Mouse (Mus musculus) cerebellum, adult 11 months (tissue): ENCODE data around the gene Snx15.
A peak's percentile ranks its signal among the peaks of the same experiment; 100 is the strongest.
"Not testable (repeated sequence)": the region's sequence is repeated elsewhere in the genome, so short reads cannot be mapped to it uniquely, and the experiment has no call there.

Source experiments
- DNase-seq: peaks from one replicate; pipeline ENCODE4 v3.0.0; 2022

The Snx15 gene

DNA sequence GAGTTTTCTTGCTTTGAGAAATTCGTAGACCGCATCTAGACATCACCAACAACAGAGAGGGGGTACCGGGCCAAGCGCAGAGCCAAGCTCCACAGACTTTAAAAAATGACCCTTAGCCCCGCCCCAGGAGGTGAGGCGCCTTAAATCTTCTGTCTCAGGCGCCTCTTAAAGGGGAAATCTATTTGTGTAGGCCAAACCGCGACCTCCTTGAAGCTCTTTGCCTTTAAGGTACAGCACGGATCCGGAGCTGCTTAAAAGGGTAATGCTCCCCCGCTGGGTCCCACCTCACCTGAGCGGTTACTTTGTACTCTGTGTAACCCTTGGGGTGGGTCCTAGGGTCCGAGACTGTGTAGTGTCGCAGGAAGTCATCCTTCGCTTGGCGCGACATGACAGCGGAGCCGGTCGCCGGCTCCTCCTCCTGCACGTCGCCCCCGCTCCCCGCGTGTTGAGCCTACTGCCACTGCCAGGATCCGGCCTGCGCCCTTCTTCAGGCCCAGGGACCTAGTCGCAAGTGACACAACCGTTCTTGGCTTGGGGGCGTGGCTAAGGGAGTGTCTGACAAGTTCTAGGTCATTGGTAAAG lies at the start of gene Snx15:
TSS of gene Snx15 (minus strand) at position 545 of the 582 bp plus-strand sequence.
- peak; percentile 96 for DNase-seq

DNA sequence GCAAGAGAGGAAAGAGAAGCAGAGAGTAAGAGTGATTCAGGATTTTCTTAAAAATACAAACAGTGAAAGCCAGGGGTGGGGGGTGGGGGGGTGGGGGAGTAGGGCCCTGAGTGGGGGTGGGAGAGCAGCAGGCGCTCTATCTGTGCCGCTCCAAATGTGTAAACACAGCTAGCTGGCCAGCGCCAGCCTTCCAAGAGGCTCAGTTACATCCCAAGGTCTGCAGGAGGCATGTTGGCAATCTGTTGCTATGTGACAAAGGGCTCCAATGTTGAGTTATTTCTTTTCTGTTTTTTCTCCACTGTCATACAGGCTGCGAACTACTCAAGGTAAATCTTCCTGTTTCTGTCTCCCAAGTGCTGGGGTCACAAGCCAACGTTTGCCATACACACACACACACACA lies 46.7 kb upstream of the Snx15 start:
- no peak for DNase-seq

DNA sequence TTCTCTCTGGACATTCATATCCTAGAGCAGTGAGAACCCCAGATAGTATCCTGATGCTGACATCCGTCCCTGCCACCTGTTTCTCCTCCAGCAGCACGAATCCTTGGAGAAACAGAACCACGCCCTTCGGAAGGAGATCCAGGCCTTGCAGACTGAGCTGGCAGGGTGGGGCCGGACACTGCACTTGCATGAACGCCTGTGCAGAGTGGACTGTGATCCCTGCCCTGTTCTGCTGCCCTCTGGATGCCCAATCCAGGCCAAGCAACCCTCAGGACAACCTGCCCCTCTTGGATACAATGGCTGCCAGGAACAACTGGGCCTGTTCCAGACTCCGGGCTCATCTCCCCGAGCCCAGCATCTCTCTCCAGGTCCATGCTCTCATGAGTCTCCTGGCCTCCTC lies 43.1 kb upstream of the Snx15 start:
- DNase-seq, result no peak

DNA sequence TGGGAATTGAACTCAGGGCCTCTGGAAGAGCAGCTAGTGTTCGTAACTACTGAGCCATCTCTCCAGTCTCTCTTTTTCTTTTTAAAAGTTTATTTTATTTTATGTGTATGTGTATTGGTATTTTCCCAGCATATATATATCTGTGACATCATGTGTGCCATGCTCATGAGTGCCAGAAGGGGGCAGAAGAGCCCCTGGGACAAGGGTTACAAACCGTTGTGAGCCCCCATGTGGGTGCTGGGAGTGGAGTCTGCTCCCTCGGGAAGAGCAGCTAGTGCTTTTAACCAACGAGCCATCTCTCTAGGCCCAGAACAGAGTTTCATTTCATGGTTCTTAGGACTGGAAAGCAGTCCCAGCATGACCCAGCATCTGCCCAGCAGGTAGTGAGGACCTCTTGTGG lies 38.6 kb upstream of the Snx15 start:
- DNase-seq, result no peak

DNA sequence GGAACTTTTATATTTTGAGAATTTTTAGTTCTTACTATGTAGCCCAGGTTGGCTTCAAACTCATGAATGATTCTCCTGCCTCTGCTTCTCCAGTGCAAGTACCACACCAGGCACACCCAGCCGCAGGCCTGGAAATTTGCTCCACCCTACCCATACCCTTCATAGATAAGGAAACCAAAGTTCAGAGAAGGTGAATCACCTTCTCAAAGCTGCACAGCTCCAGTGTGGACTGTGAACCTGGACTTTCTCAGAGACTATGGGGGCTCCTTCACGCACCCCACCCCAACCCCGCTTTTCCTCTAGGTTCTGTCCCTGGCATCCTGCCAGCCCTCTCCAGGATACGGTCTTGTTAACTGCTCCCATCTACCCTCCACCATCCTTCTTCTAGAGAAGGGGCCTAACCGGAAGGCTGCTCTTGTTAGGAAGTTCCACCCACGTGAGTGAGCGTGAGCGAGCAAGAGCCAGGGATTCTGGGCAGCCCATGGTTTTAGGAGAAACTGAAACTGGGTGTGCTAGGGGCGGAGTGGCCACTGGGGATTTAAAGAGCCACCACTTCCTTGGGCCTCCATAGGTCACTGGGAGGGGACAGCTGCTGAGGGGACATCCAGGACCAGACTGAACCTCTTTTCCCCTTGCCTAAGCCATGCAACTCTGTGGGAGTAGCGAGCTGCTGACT lies 35.9 kb upstream of the Snx15 start:
- DNase-seq, result no peak

DNA sequence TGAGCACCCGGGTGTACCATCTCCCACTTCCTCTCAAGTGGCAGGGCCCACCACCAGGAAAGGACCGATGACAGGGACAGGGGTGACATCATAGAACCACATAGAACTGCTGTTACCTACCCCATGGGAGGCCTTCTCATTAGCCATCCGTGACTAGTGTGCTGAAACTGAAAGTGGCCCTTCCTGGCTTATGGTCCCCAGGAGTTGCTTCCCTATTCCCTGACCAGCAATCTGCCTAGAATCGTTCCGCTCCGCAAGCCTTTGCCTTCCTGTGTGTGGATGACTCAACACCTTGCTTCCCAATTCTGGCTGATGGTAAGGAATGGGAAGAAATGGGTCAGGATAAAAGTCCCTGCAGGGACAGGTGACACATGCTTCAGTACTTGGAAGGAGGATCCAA lies 29.1 kb upstream of the Snx15 start:
- DNase-seq, result peak; percentile 20

DNA sequence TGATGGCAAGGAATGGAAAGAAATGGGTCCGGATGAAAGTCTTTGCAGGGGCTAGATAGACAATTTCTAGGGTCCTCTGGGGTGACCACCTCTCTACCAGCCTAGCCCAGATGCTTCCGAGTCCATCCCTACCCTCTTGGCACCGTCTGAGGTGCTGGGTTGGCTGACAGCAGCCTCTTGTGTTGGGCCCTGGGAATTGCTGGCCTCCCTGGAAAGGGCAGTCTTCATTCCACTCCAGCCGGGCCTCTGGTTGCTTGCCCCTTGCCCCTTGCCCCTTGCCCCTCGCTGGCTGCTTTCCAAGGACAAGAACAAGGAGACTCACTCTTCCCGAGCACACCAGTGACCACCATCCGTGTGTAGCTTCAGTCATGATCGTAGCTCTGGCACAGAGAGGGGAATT lies 28.3 kb upstream of the Snx15 start:
- no peak for DNase-seq

DNA sequence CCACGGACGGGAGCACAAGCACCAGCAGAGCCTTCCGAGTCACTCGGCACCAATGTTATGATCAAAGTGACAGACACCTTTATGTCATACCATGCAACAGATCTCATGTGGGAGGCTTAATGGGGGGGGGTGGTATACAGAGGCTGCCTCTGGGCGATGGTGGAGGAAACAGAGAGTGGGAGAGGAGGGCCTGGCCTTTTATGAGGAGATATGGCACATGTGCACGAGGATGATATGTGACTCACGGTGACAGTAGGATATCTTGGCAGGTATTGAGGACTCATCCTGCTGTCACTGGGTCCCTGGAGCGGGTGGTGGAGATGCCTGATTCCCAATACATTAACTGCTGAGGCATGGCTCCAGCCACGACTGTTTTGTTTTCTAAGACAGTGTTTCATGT lies 27.1 kb upstream of the Snx15 start:
- no peak for DNase-seq

DNA sequence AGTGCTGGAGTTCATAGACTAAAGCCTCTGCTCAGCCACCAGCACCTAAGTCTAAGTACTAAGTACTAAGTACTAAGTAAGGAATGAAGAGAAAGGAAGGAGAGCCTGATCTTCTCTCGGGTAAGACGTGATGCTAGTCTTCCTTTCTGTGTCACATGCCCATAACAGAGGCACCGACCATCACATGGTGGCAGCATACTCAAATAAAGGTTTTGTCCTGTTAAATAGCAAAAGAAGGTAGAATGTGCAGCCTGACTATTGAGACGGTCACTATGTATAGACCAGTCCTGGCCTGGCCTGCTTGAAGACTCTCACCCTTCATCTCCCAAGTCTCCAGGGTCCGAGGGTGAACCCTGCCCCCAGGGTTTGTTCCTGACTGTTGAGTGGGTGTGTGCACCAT lies 16.7 kb upstream of the Snx15 start:
- DNase-seq, result no peak

DNA sequence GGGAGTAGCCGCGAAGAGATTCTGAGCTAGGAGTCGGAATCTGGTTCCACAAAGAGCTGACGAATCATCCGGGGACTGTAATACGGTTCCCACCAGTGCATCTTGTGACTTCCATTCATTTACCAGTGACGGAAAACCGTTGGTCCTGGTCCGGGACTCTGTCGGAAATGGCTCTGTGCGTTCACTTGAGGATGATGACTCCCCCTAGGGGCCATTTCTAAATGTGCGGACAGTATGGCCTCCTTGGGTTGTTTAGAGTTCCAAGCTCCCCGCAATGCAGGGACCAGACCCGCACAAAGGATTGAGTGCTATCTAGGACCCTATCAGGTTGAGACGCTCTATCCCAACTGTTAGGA lies 13.3 kb upstream of the Snx15 start, which contains the start of gene Arl2:
TSS of gene Arl2 (minus strand) at position 155 of the 356 bp plus-strand sequence.
- DNase-seq, result peak; percentile 77

DNA sequence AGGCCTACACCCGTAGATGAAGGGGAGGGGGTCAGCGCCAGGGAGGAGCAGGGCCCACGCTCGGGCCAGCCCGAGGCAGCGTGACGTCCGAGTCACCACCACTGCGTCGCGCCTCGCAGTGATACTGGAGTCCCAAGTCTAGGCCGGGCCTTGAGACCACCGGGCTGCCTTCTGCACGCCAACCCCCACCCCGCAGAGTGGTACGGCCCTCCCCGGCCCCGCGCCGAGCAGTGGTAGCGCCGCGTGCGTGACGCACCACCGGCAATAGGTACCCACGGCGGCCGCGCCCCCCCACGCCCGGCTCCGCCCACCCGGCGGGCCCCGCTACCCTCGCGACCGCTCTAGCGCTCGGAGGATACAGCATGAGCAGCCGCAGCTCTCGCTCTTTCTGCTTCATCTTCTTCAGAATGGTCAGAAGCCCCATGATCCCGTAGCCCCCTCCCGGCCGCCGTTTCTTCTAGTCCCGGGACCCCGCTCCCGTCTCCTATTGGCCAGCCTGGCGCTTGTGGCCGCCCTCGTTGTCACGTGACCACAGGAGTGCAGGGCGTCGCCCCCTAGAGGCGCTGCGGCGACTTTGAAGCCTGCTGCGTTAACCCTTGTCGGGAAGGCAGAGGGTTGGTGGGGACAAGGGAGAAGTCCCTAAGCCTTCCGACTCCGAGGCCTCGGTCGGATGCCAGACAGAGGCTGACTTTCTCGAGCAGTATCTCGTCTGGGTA lies 12.7 kb upstream of the Snx15 start, which contains the start of gene Batf2:
TSS of gene Batf2 (plus strand) at position 306 of the 716 bp plus-strand sequence.
- peak; percentile 91 for DNase-seq

DNA sequence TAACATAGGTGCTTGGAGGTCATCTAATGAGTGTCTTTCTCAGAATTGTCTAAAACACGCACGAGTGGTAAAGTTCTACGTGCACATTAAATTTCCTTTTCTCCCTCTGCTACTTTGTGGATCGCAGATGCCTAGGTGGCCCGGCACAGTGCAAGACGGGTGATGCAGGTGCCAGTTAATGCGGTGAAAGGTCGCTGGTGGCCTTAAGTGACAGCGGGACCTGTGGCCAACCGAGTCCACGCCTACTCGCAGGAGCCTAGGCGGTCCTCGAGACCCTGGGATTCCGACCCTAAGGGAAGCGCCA lies 12.2 kb upstream of the Snx15 start:
- DNase-seq, result no peak

DNA sequence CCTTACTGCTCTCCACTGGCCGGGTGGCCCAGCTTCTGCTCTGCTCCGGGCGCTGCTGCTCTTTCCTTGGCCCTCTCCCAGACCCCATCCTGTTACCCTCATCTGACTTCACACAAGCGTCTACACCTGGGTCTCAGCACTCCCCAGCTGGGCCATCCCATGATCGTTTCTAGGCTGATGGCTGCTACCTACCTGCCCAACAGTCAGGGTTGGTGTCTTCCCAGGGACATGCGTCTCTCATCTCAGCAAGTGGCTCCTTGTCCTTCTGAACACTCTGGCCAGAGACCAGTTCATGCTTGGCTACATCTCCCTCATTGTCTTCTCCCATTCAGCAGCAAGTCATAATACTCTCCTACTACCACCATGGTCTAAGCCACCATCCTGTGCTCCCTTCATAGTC lies 11.6 kb upstream of the Snx15 start:
- peak; percentile 44 for DNase-seq

DNA sequence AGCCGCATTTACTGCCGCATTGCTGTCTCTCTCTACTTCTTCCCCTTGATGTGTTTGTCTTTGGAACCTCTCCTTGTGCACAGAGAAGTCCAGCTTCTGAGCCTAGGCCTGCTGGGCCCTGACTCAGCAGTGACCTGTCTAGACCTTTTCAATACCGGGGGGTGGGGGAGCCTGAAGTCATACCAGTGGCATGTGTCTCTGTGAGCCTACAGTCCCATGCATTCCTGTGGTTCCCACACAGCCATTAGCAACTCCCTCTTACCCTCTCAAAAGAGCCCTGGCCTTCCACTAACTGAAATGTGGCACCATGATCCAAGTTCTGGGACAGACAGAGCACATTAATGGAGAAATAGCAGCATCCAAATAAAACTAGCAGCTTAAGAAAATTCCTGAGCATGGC lies 8.3 kb upstream of the Snx15 start:
- DNase-seq, result no peak

DNA sequence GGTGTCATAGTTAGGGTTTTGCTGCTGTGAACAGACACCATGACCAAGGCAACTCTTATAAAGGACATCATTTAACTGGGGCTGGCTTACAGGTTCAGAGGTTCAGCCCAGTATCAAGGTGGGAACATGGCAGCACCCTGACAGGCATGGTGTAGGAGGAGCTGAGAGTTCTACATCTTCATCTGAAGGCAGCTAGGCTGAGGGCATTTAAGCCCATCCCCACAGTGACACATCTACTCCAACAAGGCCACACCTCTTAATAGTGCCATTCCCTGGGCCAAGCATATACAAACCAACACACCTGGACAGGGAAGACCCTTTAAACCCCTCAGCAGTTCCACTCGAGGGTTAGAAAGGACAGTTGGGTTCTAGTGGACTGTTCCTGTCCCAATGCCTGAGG lies 5.1 kb upstream of the Snx15 start:
- DNase-seq, result not testable (repeated sequence)

DNA sequence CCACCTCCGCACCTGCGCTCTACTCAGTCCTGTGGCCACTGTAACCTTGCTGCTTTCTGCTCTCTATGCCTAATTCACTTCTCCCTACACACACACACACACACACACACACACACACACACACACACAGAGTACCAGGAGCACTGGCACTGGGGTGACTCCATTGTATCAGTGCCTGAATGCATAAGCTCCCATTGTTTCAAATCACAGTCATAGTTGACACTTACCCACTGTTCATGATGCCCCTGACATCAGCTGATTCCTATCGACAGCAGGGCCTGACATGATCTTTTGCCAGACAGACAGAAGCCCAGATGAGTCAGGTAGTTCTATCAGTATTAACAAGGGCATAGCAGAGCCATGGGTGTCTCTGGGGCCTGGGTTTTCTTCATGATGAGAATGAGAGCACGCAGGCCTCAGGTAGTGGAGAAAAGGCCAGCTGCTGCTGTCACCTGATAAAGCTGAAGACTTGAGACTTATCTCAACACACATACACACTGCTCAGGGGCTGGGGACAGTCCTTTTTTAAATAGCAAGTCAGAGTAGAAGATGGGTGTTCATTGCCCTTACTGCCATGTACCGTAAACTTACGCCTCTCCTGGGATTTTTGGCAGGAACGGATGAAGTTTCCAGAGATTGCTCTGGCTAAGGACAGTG lies 4.2 kb upstream of the Snx15 start:
- DNase-seq, result no peak

DNA sequence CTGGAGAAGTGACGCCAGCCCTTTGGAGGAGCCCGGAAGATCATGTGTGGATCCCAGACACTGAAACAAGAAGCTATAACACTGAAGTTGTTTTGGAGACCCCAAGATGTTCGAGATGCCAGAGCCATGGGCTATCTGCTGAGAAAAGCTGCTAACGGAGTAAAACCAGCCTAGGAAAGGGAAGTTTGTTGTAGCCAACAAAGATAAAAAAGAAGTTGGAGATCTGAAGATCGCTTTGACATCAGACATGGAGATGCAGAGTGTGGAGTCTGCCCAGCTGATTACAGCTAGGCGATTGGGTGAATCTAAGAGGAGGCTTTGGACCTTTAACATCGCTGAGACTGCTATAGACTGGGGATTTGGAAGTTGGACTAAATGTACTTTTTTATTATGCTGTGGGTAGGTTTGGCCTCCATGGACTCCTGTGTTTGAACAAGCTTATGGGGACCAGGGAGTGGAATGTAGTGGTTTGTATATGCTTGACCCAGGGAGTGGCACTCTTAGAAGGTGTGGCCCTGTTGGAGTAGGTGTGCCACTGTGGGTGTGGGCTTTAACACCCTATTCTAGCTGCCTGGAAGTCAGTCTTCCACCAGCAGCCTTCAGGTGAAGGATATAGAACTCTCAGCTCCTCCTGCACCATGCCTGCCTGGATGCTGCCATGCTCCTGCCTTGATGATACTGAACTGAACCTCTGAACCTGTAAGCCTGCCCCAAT lies 2.5 kb upstream of the Snx15 start:
- not testable (repeated sequence) for DNase-seq

DNA sequence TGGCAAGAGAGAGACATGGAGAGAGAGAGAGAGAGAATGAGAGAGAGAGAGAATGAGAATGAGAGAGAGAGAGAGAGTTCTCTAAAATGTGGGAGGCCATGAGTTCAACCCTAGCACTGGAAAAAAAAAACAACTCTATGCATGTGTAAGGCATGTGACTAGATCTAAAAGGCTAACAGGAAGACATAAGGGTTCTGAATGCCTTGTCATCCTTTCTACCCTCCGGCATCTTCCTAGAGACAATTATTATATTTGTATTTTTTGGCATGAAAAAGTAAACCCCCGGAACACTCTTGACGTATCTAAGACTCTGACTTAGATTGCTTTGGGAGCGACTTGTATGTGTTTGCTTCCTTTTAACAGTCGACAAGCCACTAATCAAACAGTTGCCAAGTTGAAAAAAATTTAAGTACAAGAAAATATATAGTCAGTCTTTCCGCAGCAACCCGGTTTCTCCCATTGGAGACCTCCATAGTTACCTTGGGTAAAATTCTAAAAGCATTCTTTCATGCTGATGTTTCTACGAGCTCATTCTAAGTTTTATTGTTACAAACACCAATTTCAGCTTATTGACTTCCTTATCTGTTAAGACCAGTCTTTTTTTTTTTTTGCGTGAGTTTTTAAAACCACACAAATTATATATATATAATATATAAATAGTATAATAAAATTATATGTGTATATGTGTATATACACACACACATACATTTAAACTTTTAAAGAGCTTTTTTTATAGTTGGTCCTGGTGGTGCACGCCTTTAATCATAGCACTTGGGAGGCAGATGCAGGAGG lies 1.1 kb downstream of the Snx15 start:
- no peak for DNase-seq

DNA sequence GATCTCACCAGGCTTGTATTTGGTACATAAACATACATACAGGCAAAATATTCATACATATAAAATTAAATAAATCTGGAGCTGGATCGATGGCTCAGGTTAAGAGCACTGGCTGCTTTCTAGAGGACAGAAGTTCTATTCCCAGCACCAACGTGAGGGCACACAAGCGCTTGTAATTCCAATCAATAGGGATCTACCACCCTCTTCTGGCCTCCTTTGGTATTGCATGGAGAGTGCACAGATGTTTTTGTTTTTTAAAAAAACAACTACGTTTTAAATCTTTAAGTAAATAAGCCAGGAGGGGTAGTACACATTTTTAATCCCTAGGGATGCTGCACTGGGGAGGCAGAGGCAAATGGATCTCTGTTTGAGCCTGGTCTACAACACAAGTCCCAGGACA lies 1.8 kb downstream of the Snx15 start:
- no peak for DNase-seq

DNA sequence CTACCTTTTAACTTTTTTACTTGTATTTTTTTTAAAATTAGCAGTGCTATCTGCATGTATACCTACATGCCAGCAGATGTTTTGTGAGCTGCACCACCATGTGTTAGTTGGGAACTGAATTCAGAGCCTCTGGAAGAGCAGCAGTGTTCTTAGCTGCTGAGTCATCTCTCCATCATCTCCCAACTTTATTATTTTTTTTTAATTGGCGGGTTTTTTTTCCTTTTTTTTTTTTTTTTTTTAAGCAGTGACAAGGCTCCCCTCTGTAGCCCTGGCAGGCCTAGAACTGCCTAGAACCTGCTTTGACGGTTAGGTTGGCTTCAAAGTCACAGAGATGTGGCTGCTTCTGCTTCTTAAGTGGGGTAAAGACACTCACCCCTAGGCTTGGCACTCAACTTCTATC lies 3.2 kb downstream of the Snx15 start:
- DNase-seq, result no peak

DNA sequence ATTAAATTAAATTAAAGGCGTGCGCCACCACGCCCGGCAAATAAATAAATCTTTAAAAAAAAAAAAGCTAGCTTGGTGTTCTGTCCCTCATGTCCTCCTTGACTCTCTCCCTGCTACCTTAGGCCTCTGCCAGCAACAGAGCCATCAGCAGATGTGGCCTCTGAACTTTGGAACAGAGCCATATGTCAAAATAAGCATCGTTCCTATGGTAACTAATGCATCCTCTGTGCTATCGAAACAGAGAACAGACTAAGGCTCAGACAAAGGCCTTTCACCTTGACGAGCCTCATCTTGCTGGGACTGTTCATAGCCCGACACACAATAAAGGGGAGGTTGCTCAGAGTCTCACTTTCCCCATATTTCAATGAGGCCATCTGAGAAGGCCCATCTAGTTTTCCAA lies 4.8 kb downstream of the Snx15 start:
- no peak for DNase-seq

DNA sequence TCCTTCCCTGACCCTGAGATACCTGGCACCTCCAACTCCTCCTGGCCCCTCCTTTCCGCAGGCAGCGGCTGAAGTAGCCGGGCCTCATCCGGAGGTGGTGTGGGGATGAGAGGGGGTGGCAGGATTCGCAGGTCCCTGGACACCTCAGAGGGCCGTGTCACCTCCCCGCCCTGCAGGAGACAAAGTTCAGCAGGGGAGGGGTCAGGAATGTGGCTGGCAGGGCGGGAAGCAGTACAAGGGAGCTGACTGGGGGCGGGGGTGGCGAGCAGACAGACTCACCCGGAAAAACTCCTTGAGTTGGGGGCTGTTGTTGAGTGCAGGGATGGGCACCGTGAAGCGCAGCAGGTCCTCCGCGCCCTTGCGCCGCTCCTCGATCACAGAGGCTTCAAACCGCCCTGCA lies 6.3 kb downstream of the Snx15 start:
- no peak for DNase-seq
